Mouse (Mus musculus): ENCODE measurements around the gene Anapc15. TPM values are rescaled to one million over a fixed set of nuclear protein-coding genes. Genes with fewer than 3 reads are reported as not detected.

Gene Anapc15
- polyA plus RNA-seq, 1 experiment from 2014 or later = 56.2 TPM

GRCm38 (mm10) chr7:101860978-101861377 is 2.5 kb upstream of the Anapc15 start:
- no peaks in the 10 kb centered on the region for H3K27me3 ChIP-seq (replicated peaks; ENCODE audit: control insufficient read depth, insufficient read depth, low read length)
- H3K9ac ChIP-seq (ENCODE audit: low read depth, low read length) = no peak overlapping the region
- H3K36me3 ChIP-seq (ENCODE audit: control insufficient read depth, insufficient read depth) = peaks cover 16% of the 10 kb centered on the region
- no peak overlapping the region for H3K4me3 ChIP-seq (ENCODE audit: low read depth, low read length)
- H3K27ac ChIP-seq (ENCODE audit: low read depth, low read length) = no peak overlapping the region
- TF ChIP-seq CTCF (IDR thresholded peaks at IDR 0.05; ENCODE audit: low read depth) = no peak
- H3K4me2 ChIP-seq (replicated peaks; ENCODE audit: low read depth) = no peak overlapping the region
- H3K9me3 ChIP-seq (ENCODE audit: control insufficient read depth) = no peaks in the 10 kb centered on the region
- no peaks in the 10 kb centered on the region for H3K4me1 ChIP-seq (replicated peaks; ENCODE audit: control insufficient read depth, insufficient read depth, low read length)
- no peak for ATAC-seq

GRCm38 (mm10) chr7:101862291-101862690 is 1.2 kb upstream of the Anapc15 start:
- Histone ChIP-seq H3K4me2 (replicated peaks; ENCODE audit: low read depth) (no peak overlapping the region), H3K9ac (ENCODE audit: low read depth, low read length) (no peak overlapping the region), H3K4me1 (replicated peaks; ENCODE audit: control insufficient read depth, insufficient read depth, low read length) (no peaks in the 10 kb centered on the region), H3K27me3 (replicated peaks; ENCODE audit: control insufficient read depth, insufficient read depth, low read length) (no peaks in the 10 kb centered on the region), H3K4me3 (ENCODE audit: low read depth, low read length) (no peak overlapping the region), H3K9me3 (ENCODE audit: control insufficient read depth) (no peaks in the 10 kb centered on the region), H3K36me3 (ENCODE audit: control insufficient read depth, insufficient read depth) (peaks cover 8% of the 10 kb centered on the region), H3K27ac (ENCODE audit: low read depth, low read length) (no peak overlapping the region)
- ATAC-seq = no peak
- 70% methylated on average over 3 of the region's 3 CpGs for WGBS
- TF ChIP-seq CTCF (IDR thresholded peaks at IDR 0.05; ENCODE audit: low read depth) = peak; percentile 22; the same call in 1 of the 2 replicates

- whole genome bisulfite sequencing = 76% methylated on average over 11 of the region's 11 CpGs
- H3K27me3 ChIP-seq (replicated peaks; ENCODE audit: control insufficient read depth, insufficient read depth, low read length) = no peaks in the 10 kb centered on the region
- no peak overlapping the region for H3K27ac ChIP-seq (ENCODE audit: low read depth, low read length)
- H3K4me1 ChIP-seq (replicated peaks; ENCODE audit: control insufficient read depth, insufficient read depth, low read length) = no peaks in the 10 kb centered on the region
- no peaks in the 10 kb centered on the region for H3K9me3 ChIP-seq (ENCODE audit: control insufficient read depth)
- H3K4me2 ChIP-seq (replicated peaks; ENCODE audit: low read depth) = no peak overlapping the region
- no peak overlapping the region for H3K9ac ChIP-seq (ENCODE audit: low read depth, low read length)
- H3K36me3 ChIP-seq (ENCODE audit: control insufficient read depth, insufficient read depth) = peaks cover 4% of the 10 kb centered on the region
- TF ChIP-seq CTCF (IDR thresholded peaks at IDR 0.05; ENCODE audit: low read depth) = no peak
- ATAC-seq = no peak
- no peak overlapping the region for H3K4me3 ChIP-seq (ENCODE audit: low read depth, low read length)
Observed at GRCm38 (mm10) chr7:101866491-101867265, 3.2 kb downstream of the Anapc15 start.

DNA sequence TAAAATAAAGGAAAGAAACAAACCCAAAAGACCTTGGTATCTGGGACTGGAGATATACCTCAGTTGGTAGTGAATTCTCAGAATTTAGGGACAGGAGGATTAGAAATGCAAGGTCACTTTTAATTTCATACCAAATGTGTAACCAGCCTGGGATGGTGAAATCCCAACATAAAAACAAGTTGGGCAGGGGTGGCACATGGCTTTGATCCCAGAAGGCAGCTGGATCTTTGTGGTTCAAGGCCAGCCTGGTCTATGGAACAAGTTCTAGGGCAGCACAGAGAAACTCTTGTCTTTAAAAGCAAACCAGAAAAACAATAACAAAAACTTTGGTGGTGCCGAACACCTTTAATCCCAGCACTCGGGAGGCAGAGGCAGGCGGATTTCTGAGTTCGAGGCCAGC is 4.0 kb downstream of the Anapc15 start:
- Histone ChIP-seq H3K36me3 (ENCODE audit: control insufficient read depth, insufficient read depth) (peaks cover 4% of the 10 kb centered on the region; the same call in 1 of the 2 replicates), H3K27me3 (replicated peaks; ENCODE audit: control insufficient read depth, insufficient read depth, low read length) (no peaks in the 10 kb centered on the region), H3K4me3 (ENCODE audit: low read depth, low read length) (no peak overlapping the region), H3K4me2 (replicated peaks; ENCODE audit: low read depth) (no peak overlapping the region), H3K27ac (ENCODE audit: low read depth, low read length) (no peak overlapping the region), H3K9ac (ENCODE audit: low read depth, low read length) (no peak overlapping the region), H3K4me1 (replicated peaks; ENCODE audit: control insufficient read depth, insufficient read depth, low read length) (no peaks in the 10 kb centered on the region), H3K9me3 (ENCODE audit: control insufficient read depth) (no peaks in the 10 kb centered on the region)
- no peak for ATAC-seq
- no peak for TF ChIP-seq CTCF (IDR thresholded peaks at IDR 0.05; ENCODE audit: low read depth)
- WGBS = over 99% methylated on average over 4 of the region's 4 CpGs

DNA sequence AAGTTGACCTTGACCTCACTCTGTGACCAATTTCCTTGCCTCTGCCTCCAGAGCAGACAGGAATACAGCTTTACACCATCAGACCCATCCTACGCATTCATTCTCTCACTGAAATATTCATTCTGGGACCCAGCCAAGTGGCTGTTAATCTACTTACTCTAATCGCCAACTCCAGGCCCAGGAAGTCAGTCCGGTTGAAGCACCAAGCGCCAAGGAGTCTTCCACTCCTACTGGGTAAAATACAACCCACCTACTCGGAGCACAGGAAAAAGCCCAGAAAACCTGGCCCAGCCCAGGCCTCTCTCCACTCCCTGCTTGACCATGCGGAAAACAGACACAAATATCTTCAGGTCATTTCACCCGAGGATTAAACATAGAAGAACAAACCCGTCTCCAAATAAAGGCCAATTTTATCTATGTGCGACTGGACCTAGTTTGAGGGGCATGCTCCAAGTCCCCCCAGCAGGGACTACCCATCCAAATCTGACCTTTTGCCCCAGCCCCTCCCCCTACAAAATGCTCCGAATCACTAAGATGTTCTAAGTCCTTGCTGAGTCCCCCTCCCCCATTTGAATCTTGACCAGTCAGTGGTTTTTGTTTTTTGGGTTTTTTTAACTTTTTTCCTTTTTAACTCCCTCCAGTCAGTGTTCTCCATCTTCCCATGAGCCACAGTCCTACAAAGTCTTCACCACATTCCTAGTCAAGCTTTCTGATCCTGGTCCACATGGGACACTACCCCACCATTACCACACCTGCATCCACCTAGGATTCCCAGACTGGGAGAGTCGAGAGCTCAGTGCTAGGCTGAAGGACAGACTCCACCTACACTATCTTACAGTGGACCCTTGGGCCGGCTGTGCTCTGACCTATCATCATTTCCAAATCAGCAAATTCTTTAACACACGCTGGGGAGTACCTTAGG is 5.0 kb downstream of the Anapc15 start:
- peak overlapping the region; percentile 64 for H3K4me2 ChIP-seq (replicated peaks; ENCODE audit: low read depth)
- 62% methylated on average over 13 of the region's 13 CpGs for WGBS
- H3K4me1 ChIP-seq (replicated peaks; ENCODE audit: control insufficient read depth, insufficient read depth, low read length) = no peaks in the 10 kb centered on the region
- H3K36me3 ChIP-seq (ENCODE audit: control insufficient read depth, insufficient read depth) = peaks cover 4% of the 10 kb centered on the region; the same call in 1 of the 2 replicates
- no peak for TF ChIP-seq CTCF (IDR thresholded peaks at IDR 0.05; ENCODE audit: low read depth)
- H3K9ac ChIP-seq (ENCODE audit: low read depth, low read length) = no peak overlapping the region
- ATAC-seq = no peak
- no peaks in the 10 kb centered on the region for H3K9me3 ChIP-seq (ENCODE audit: control insufficient read depth)
- H3K27me3 ChIP-seq (replicated peaks; ENCODE audit: control insufficient read depth, insufficient read depth, low read length) = no peaks in the 10 kb centered on the region
- no peak overlapping the region; the same call in 1 of the 2 replicates for H3K27ac ChIP-seq (ENCODE audit: low read depth, low read length)
- peak overlapping the region; percentile 42; the same call in 1 of the 2 replicates for H3K4me3 ChIP-seq (ENCODE audit: low read depth, low read length)

DNA sequence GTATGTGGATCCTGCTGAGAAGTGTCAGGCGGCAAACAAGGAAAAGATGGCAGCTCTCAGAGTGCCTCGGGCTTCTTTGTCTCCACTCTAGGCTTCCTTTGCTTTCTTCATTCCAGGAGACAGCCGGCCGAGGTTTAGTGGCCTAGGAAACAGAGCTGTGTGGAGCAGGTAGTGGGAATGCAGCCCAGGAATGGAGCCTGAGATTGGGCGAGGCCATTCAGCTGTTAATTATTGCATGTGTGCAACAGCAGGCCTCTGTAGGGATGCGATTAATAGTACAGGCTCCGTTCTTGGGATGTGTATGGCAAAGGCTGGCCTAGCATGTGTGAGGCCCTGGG is 5.6 kb downstream of the Anapc15 start:
- peak overlapping the region; percentile 42 for H3K4me3 ChIP-seq (ENCODE audit: low read depth, low read length)
- H3K4me2 ChIP-seq (replicated peaks; ENCODE audit: low read depth) = peak overlapping the region; percentile 64

More for the DNA sequence above, 5.6 kb downstream of the Anapc15 start:
- ATAC-seq = no peak
- Histone ChIP-seq H3K27me3 (replicated peaks; ENCODE audit: control insufficient read depth, insufficient read depth, low read length) (no peaks in the 10 kb centered on the region), H3K27ac (ENCODE audit: low read depth, low read length) (no peak overlapping the region), H3K4me1 (replicated peaks; ENCODE audit: control insufficient read depth, insufficient read depth, low read length) (no peaks in the 10 kb centered on the region), H3K36me3 (ENCODE audit: control insufficient read depth, insufficient read depth) (no peaks in the 10 kb centered on the region), H3K9ac (ENCODE audit: low read depth, low read length) (no peak overlapping the region), H3K9me3 (ENCODE audit: control insufficient read depth) (no peaks in the 10 kb centered on the region)
- WGBS = 37% methylated on average over 7 of the region's 7 CpGs
- no peak for TF ChIP-seq CTCF (IDR thresholded peaks at IDR 0.05; ENCODE audit: low read depth)
